Mouse (Mus musculus): ENCODE data around the gene Kcns1. TPM values are rescaled to one million over a fixed set of nuclear protein-coding genes. Genes with fewer than 3 reads are reported as not detected.
A peak's percentile ranks its signal among the peaks of the same experiment; 100 is the strongest.

Kcns1 gene
- polyA plus RNA-seq, 1 experiment from 2014 or later = not detected

DNA sequence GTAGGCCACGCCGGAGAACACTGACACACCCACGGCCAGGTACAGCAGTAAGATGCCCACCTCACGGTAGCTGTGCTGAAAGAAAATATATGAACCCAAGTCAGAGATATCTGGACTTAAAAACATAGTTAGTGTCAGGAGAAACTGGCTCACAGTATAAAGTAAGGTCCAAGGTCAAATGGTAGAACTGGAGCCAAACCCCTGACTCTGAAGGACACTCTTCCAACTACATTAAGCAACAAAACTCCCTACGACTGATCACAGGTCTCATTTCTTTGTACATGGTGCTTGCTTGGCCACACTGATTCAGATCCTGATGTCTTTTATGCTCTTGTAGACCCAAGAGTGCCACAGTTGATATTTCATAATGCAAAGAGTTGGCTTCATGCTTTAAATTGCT is 6.0 kb downstream of the Kcns1 start:
- DNase-seq (ENCODE audit: low spot score) = no peak
- Histone ChIP-seq H3K4me1 (replicated peaks) (peaks cover 20% of the 10 kb centered on the region), H3K27ac (no peak overlapping the region), H3K9me3 (no peaks in the 10 kb centered on the region), H3K4me3 (no peak overlapping the region), H3K36me3 (no peaks in the 10 kb centered on the region), H3K27me3 (ENCODE audit: insufficient read depth, poor library complexity, severe bottlenecking) (peaks cover 57% of the 10 kb centered on the region)
- 93% methylated on average over 5 of the region's 5 CpGs for WGBS

GRCm38 (mm10) chr2:164161515-164162055 is 9.3 kb downstream of the Kcns1 start:
- no peak for DNase-seq (ENCODE audit: low spot score)
- peaks cover 7% of the 10 kb centered on the region; the same call in 1 of the 2 replicates for H3K36me3 ChIP-seq
- no peak overlapping the region for H3K4me3 ChIP-seq
- H3K4me1 ChIP-seq (replicated peaks) = peaks cover 6% of the 10 kb centered on the region; the same call in 1 of the 2 replicates
- 83% methylated on average over 11 of the region's 11 CpGs for WGBS
- no peaks in the 10 kb centered on the region for H3K9me3 ChIP-seq
- peaks cover 24% of the 10 kb centered on the region for H3K27me3 ChIP-seq (ENCODE audit: insufficient read depth, poor library complexity, severe bottlenecking)
- no peak overlapping the region for H3K27ac ChIP-seq

GRCm38 (mm10) chr2:164158838-164159237 is 12.1 kb downstream of the Kcns1 start:
- 90% methylated on average over 2 of the region's 2 CpGs for WGBS

DNA sequence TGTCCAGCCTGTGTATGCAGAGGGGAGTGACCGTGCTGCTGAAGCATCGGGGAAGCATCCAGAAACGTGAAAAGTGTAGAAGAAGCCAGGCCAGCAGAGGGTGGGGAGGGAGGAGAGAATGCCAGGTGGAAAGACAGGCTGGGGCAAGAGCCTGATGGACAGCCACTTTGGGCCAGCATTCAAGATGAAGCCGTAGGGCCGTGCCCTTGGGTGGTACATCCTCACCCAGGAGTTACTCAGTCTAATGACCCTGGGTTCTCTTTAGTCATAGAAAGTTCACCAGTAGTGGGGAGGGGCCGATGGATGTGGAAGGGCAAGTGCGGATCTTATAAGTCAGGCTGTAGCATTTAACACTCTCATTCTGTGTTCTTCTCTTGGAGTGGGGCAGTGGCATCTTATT is 14.8 kb downstream of the Kcns1 start:
- WGBS = 87% methylated on average over 7 of the region's 7 CpGs
- peaks cover 59% of the 10 kb centered on the region for H3K36me3 ChIP-seq
- no peak for DNase-seq (ENCODE audit: low spot score)
- H3K4me3 ChIP-seq = no peak overlapping the region
- no peak overlapping the region for H3K27ac ChIP-seq
- no peaks in the 10 kb centered on the region for H3K9me3 ChIP-seq
- H3K4me1 ChIP-seq (replicated peaks) = no peaks in the 10 kb centered on the region
- H3K27me3 ChIP-seq (ENCODE audit: insufficient read depth, poor library complexity, severe bottlenecking) = no peaks in the 10 kb centered on the region

More at GRCm38 (mm10) chr2:164158838-164159237, 12.1 kb downstream of the Kcns1 start:
- no peaks in the 10 kb centered on the region for H3K27me3 ChIP-seq (ENCODE audit: insufficient read depth, poor library complexity, severe bottlenecking)
- H3K4me1 ChIP-seq (replicated peaks) = peaks cover 6% of the 10 kb centered on the region; the same call in 1 of the 2 replicates
- no peak overlapping the region for H3K4me3 ChIP-seq
- no peak overlapping the region for H3K27ac ChIP-seq
- DNase-seq (ENCODE audit: low spot score) = no peak
- no peaks in the 10 kb centered on the region for H3K9me3 ChIP-seq
- H3K36me3 ChIP-seq = peaks cover 33% of the 10 kb centered on the region

- H3K27ac ChIP-seq = no peak overlapping the region
- H3K4me1 ChIP-seq (replicated peaks) = peaks cover 18% of the 10 kb centered on the region
- DNase-seq (ENCODE audit: low spot score) = no peak
- no peaks in the 10 kb centered on the region for H3K9me3 ChIP-seq
- WGBS = 92% methylated on average over 10 of the region's 10 CpGs
- H3K27me3 ChIP-seq (ENCODE audit: insufficient read depth, poor library complexity, severe bottlenecking) = no peaks in the 10 kb centered on the region
- H3K36me3 ChIP-seq = peaks cover 68% of the 10 kb centered on the region
- no peak overlapping the region for H3K4me3 ChIP-seq
These were observed 16.9 kb downstream of the Kcns1 start for GRCm38 (mm10) chr2:164154007-164154406.

- Histone ChIP-seq H3K4me3 (no peak overlapping the region), H3K36me3 (peaks cover 73% of the 10 kb centered on the region), H3K27ac (no peak overlapping the region), H3K4me1 (replicated peaks) (peaks cover 23% of the 10 kb centered on the region), H3K9me3 (no peaks in the 10 kb centered on the region), H3K27me3 (ENCODE audit: insufficient read depth, poor library complexity, severe bottlenecking) (no peaks in the 10 kb centered on the region)
- WGBS = 94% methylated on average over 11 of the region's 11 CpGs
- DNase-seq (ENCODE audit: low spot score) = no peak
These were observed 18.6 kb downstream of the Kcns1 start for GRCm38 (mm10) chr2:164152341-164152740.

GRCm38 (mm10) chr2:164150086-164150760 is 20.7 kb downstream of the Kcns1 start:
- 41% methylated on average over 14 of the region's 14 CpGs for WGBS

DNA sequence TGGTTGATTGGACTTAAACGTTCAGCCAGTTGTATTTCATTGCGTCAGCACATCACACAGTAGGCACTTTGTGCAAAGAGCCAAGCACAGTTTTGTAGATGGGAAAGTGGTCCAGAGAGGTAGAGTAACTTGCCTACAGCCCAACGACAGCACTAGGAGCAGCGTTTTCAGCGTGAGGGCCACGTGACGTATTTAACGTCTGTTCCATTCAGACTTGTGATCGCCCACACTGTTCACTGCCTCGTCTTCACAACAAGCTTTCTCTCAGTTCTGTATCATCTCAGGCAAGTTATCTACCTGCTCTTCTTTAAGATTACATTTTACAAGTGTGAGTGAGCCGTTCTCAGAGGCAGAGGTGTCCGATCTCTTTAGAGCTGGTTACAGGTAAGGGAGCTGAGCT is 24.4 kb downstream of the Kcns1 start:
- Histone ChIP-seq H3K36me3 (peaks cover 26% of the 10 kb centered on the region), H3K27me3 (ENCODE audit: insufficient read depth, poor library complexity, severe bottlenecking) (no peaks in the 10 kb centered on the region), H3K4me1 (replicated peaks) (peaks cover 44% of the 10 kb centered on the region), H3K9me3 (no peaks in the 10 kb centered on the region), H3K4me3 (no peak overlapping the region), H3K27ac (no peak overlapping the region)
- DNase-seq (ENCODE audit: low spot score) = no peak
- 96% methylated on average over 12 of the region's 12 CpGs for WGBS

More at GRCm38 (mm10) chr2:164150086-164150760, 20.7 kb downstream of the Kcns1 start:
- Histone ChIP-seq H3K27me3 (ENCODE audit: insufficient read depth, poor library complexity, severe bottlenecking) (no peaks in the 10 kb centered on the region), H3K27ac (peak overlapping the region; percentile 45; the same call in 1 of the 2 replicates), H3K4me3 (no peak overlapping the region), H3K9me3 (no peaks in the 10 kb centered on the region), H3K4me1 (replicated peaks) (peaks cover 23% of the 10 kb centered on the region), H3K36me3 (peaks cover 61% of the 10 kb centered on the region)
- DNase-seq (ENCODE audit: low spot score) = peak; percentile 14

- Histone ChIP-seq H3K9me3 (no peaks in the 10 kb centered on the region), H3K4me1 (replicated peaks) (peaks cover 31% of the 10 kb centered on the region), H3K27ac (0 out of 2 replicates have a peak overlapping the region, but pooled peaks have one; percentile 3), H3K36me3 (peaks cover 21% of the 10 kb centered on the region), H3K4me3 (no peak overlapping the region), H3K27me3 (ENCODE audit: insufficient read depth, poor library complexity, severe bottlenecking) (no peaks in the 10 kb centered on the region)
- WGBS = 86% methylated on average over 10 of the region's 10 CpGs
- no peak for DNase-seq (ENCODE audit: low spot score)
These were observed 26.4 kb downstream of the Kcns1 start for GRCm38 (mm10) chr2:164144541-164144940.

- Histone ChIP-seq H3K36me3 (peaks cover 21% of the 10 kb centered on the region), H3K27ac (no peak overlapping the region), H3K4me3 (no peak overlapping the region), H3K4me1 (replicated peaks) (peaks cover 27% of the 10 kb centered on the region), H3K9me3 (no peaks in the 10 kb centered on the region), H3K27me3 (ENCODE audit: insufficient read depth, poor library complexity, severe bottlenecking) (no peaks in the 10 kb centered on the region)
- DNase-seq (ENCODE audit: low spot score) = no peak
- WGBS = 62% methylated on average over 6 of the region's 6 CpGs
These were observed 26.9 kb downstream of the Kcns1 start for GRCm38 (mm10) chr2:164144025-164144424.

DNA sequence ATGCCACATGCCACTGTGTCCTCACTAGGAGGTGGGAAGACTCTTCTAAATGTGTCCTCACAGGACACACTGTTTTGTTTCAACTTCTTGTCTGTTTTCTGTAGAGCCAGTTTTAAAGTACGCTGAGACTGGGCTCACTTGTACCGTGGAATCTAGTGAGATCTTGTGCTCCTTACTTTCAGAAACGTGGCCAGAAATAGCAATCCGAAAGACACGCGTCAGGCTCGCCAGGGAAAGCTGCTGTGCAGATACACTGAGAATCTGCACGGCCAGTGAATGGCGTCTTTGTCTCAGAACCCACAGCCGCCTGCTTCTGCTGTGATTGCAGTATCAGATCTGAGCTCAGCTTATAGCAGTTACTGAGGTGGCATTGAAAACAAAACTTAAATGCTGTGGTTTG is 28.9 kb downstream of the Kcns1 start:
- no peak for DNase-seq (ENCODE audit: low spot score)
- H3K4me3 ChIP-seq = no peak overlapping the region
- H3K27me3 ChIP-seq (ENCODE audit: insufficient read depth, poor library complexity, severe bottlenecking) = no peaks in the 10 kb centered on the region
- peaks cover 28% of the 10 kb centered on the region for H3K4me1 ChIP-seq (replicated peaks)
- H3K27ac ChIP-seq = peak overlapping the region; percentile 62; the same call in 1 of the 2 replicates
- WGBS = 68% methylated on average over 10 of the region's 10 CpGs
- no peaks in the 10 kb centered on the region for H3K9me3 ChIP-seq
- peaks cover 15% of the 10 kb centered on the region for H3K36me3 ChIP-seq

DNA sequence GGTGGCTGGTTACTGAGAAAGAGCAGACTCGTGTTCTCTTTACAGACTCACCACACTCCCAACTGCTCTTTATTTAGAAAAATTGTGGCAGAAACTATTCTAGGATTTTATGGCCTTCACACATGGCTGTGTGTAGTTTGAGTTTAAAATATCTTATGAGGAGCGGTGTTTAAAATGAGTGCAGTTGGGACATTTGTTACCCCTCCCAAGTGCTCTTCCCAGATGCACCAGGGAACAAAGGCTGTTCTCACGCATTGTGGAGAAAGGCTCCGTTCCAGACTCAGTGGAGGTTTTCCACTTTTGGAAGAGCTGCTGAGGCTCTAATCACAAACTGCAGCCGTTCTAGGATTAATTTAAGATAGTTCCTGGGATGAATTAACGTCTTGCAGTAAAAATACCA is 33.2 kb downstream of the Kcns1 start:
- no peak for DNase-seq (ENCODE audit: low spot score)
- H3K9me3 ChIP-seq = no peaks in the 10 kb centered on the region
- no peak overlapping the region for H3K4me3 ChIP-seq
- peaks cover 15% of the 10 kb centered on the region for H3K4me1 ChIP-seq (replicated peaks)
- no peak overlapping the region for H3K27ac ChIP-seq
- no peaks in the 10 kb centered on the region for H3K27me3 ChIP-seq (ENCODE audit: insufficient read depth, poor library complexity, severe bottlenecking)
- peaks cover 21% of the 10 kb centered on the region for H3K36me3 ChIP-seq
- WGBS = 71% methylated on average over 6 of the region's 6 CpGs

- Histone ChIP-seq H3K27ac (no peak overlapping the region), H3K9me3 (no peaks in the 10 kb centered on the region), H3K27me3 (ENCODE audit: insufficient read depth, poor library complexity, severe bottlenecking) (no peaks in the 10 kb centered on the region), H3K36me3 (peaks cover 28% of the 10 kb centered on the region), H3K4me1 (replicated peaks) (peaks cover 9% of the 10 kb centered on the region), H3K4me3 (no peak overlapping the region)
- 51% methylated on average over 2 of the region's 2 CpGs for WGBS
- DNase-seq (ENCODE audit: low spot score) = no peak
These were observed 34.5 kb downstream of the Kcns1 start for GRCm38 (mm10) chr2:164136393-164136792.
